Mouse (Mus musculus): ENCODE results near the gene Adamts4. TPM values are rescaled to one million over a fixed set of nuclear protein-coding genes. Genes with fewer than 3 reads are reported as not detected.

Gene Adamts4
- polyA plus RNA-seq, 1 experiment from 2014 or later, result 9.9 TPM

DNA sequence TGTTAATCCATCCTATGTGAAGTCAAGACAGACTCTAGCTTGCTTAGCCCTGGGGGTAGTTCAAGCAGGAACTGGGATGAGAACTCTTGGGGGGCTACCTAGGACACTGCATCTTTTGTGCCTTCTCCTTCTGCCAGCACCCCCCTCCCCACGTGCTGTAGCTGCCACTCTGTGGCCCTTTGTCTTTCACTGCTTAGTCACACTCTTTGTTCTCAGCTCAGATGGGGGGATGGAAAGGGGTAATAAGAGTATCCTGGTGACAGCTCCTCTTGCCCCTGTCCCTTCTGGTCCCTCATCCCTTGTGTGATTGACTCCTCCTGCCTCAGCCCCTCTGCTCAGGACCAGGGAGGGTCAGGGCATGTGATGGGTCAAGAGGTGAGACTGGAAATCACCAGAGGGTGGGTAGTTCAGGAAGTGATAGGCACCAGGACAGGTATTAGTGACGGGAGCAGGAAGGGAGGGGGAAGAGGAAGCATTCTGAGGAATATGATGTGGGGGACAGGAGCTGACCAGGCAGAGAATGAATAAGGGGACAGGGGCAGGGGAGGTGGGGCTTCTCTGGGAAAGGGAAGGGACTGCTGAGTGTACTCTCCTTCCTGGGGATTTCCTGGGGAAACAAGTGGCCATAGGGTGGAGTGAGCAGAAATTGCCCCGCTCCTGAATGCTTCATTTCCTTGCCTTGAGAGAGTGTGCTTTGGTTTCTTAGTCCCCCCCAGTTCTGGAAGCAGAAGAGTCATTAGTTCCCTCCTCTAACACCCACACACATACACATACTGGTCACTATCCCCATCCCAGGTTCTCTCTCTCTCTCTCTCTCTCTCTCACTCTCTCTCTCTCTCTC, 1.6 kb upstream of the Adamts4 start:
- Histone ChIP-seq H3K9me3 (replicated peaks) (no peaks in the 10 kb centered on the region), H3K27ac (replicated peaks) (peak overlapping the region; percentile 95), H3K4me3 (peak overlapping the region; percentile 88), H3K36me3 (peaks cover 27% of the 10 kb centered on the region), H3K27me3 (ENCODE audit: low read depth, poor library complexity, severe bottlenecking) (peaks cover 4% of the 10 kb centered on the region; the same call in 1 of the 2 replicates), H3K4me1 (peaks cover 75% of the 10 kb centered on the region)
- WGBS, result 39% methylated on average over 3 of the region's 3 CpGs
- DNase-seq (ENCODE audit: low spot score), result no peak

GRCm38 (mm10) chr1:171250680-171251593, 716 bp downstream of the Adamts4 start, which contains the start of gene Ndufs2:
Gene Ndufs2, minus strand, starts transcription at chr1:171251388.
- Histone ChIP-seq H3K9me3 (replicated peaks) (no peaks in the 10 kb centered on the region), H3K27ac (replicated peaks) (peak within 1 kb of the TSS; percentile 86), H3K36me3 (peaks cover 23% of the 10 kb centered on the region), H3K4me1 (peaks cover 69% of the 10 kb centered on the region), H3K4me3 (peak within 1 kb of the TSS; percentile 53), H3K27me3 (ENCODE audit: low read depth, poor library complexity, severe bottlenecking) (peaks cover 4% of the 10 kb centered on the region; the same call in 1 of the 2 replicates)
- 10% methylated on average over 26 of the region's 26 CpGs for WGBS
- DNase-seq (ENCODE audit: low spot score), result peak; percentile 46

DNA sequence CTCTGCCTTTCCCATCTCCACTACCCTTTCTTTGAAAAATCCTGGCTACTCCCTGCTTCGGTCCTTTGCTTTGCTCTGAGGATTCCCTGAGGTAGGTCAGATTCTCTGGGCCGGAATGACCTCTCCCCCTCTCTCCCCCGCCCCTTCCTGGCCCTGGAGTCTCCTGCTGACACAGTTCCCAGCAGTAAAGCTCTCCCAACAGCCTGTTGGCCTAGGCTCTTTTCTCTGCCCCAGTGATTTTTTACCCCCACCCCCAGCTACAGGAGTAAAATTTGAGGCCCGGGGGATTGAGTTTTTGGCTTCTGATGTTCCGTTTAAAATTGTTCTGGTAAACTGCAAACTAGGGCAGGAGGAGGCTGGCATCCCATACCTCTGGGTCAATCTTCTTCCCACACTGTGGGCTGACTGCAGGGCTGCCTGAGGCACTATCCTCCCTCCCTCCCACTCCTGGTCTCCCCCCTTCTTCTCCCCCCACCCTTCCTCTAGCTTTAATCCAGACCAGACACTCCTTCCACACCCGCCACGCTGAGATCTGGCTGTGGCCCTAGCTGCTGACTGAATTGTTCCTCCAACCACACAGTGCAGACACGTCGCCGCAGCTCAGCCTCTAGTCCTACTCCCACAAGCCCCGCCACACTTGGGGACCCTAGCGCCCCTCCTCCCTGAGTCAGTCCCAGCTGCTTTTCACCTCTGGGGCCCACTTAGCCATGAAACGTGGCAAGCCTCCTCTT, 1.5 kb downstream of the Adamts4 start:
- H3K36me3 ChIP-seq, result peaks cover 30% of the 10 kb centered on the region
- DNase-seq (ENCODE audit: low spot score), result peak; percentile 68
- peak overlapping the region; percentile 86 for H3K27ac ChIP-seq (replicated peaks)
- H3K27me3 ChIP-seq (ENCODE audit: low read depth, poor library complexity, severe bottlenecking), result peaks cover 4% of the 10 kb centered on the region; the same call in 1 of the 2 replicates
- H3K9me3 ChIP-seq (replicated peaks), result no peaks in the 10 kb centered on the region
- WGBS, result 1% methylated on average over 13 of the region's 13 CpGs
- H3K4me1 ChIP-seq, result peaks cover 63% of the 10 kb centered on the region
- H3K4me3 ChIP-seq, result peak overlapping the region; percentile 53

DNA sequence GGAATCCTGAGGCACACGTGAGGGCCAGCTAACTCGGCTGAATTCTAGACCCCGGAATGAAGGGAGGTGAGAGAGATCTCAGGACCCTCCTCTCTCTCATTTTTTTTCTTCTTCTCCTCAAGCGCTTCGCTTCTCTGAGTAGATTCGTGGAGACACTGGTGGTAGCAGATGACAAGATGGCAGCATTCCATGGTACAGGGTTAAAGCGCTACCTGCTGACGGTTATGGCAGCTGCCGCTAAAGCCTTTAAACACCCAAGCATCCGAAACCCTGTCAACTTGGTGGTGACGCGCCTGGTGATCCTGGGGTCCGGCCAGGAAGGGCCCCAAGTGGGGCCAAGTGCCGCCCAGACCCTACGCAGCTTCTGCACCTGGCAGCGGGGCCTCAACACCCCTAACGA, 2.2 kb downstream of the Adamts4 start:
- peak overlapping the region; percentile 86 for H3K27ac ChIP-seq (replicated peaks)
- no peak for DNase-seq (ENCODE audit: low spot score)
- H3K4me1 ChIP-seq, result peaks cover 59% of the 10 kb centered on the region
- no peaks in the 10 kb centered on the region for H3K9me3 ChIP-seq (replicated peaks)
- H3K36me3 ChIP-seq, result peaks cover 31% of the 10 kb centered on the region
- 46% methylated on average over 17 of the region's 17 CpGs for WGBS
- peaks cover 4% of the 10 kb centered on the region; the same call in 1 of the 2 replicates for H3K27me3 ChIP-seq (ENCODE audit: low read depth, poor library complexity, severe bottlenecking)
- H3K4me3 ChIP-seq, result peak overlapping the region; percentile 53

GRCm38 (mm10) chr1:171256095-171256818, 6.0 kb downstream of the Adamts4 start:
- WGBS, result 88% methylated on average over 24 of the region's 24 CpGs
- Histone ChIP-seq H3K36me3 (peaks cover 47% of the 10 kb centered on the region), H3K4me3 (no peak overlapping the region), H3K27ac (replicated peaks) (peak overlapping the region; percentile 6; the same call in 1 of the 2 replicates), H3K27me3 (ENCODE audit: low read depth, poor library complexity, severe bottlenecking) (no peaks in the 10 kb centered on the region), H3K9me3 (replicated peaks) (no peaks in the 10 kb centered on the region), H3K4me1 (peaks cover 24% of the 10 kb centered on the region)
- no peak for DNase-seq (ENCODE audit: low spot score)

GRCm38 (mm10) chr1:171256937-171257548, 6.8 kb downstream of the Adamts4 start:
- Histone ChIP-seq H3K9me3 (replicated peaks) (no peaks in the 10 kb centered on the region), H3K27ac (replicated peaks) (peak overlapping the region; percentile 6; the same call in 1 of the 2 replicates), H3K4me3 (peak overlapping the region; percentile 11; the same call in 1 of the 2 replicates), H3K4me1 (peaks cover 18% of the 10 kb centered on the region), H3K27me3 (ENCODE audit: low read depth, poor library complexity, severe bottlenecking) (no peaks in the 10 kb centered on the region), H3K36me3 (peaks cover 47% of the 10 kb centered on the region)
- 66% methylated on average over 15 of the region's 15 CpGs for WGBS
- peak; percentile 69 for DNase-seq (ENCODE audit: low spot score)

DNA sequence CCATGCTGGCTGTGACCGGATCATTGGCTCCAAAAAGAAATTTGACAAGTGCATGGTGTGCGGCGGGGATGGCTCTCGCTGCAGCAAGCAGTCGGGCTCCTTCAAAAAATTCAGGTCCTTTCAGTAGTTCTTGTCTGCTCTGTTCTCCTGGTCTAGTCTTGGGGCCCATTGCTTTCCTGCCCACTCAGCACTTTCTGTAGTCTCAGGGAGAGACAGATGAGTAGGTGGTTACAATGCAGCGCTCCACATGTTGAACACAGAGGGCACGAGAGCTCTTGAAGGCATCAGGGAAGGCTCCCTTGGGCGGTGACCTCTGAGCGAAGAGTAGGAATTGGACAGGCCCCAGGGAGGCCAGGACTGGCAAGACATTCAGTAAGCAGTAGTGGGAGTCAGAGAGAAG, 7.6 kb downstream of the Adamts4 start:
- no peak for DNase-seq (ENCODE audit: low spot score)
- H3K4me3 ChIP-seq, result no peak overlapping the region
- H3K9me3 ChIP-seq (replicated peaks), result no peaks in the 10 kb centered on the region
- no peaks in the 10 kb centered on the region for H3K27me3 ChIP-seq (ENCODE audit: low read depth, poor library complexity, severe bottlenecking)
- WGBS, result 90% methylated on average over 9 of the region's 9 CpGs
- H3K4me1 ChIP-seq, result peaks cover 18% of the 10 kb centered on the region
- peaks cover 46% of the 10 kb centered on the region for H3K36me3 ChIP-seq
- H3K27ac ChIP-seq (replicated peaks), result no peak overlapping the region

DNA sequence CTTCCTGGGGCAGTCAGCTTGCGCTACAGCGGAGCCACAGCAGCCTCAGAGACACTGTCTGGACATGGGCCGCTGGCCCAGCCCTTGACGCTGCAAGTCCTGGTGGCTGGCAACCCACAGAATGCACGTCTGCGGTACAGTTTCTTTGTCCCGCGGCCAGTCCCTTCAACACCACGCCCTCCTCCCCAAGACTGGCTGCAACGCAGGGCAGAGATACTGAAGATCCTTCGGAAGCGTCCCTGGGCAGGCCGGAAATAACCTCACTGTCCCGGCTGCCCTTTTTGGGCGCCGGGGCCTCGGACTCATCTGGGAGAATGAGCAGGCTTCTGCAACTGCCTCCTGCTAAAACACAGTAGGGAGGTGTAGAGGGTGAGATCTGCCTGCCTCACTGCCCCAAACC, 8.7 kb downstream of the Adamts4 start:
- no peak overlapping the region for H3K4me3 ChIP-seq
- no peak overlapping the region for H3K27ac ChIP-seq (replicated peaks)
- WGBS, result 85% methylated on average over 17 of the region's 17 CpGs
- peaks cover 37% of the 10 kb centered on the region for H3K36me3 ChIP-seq
- no peaks in the 10 kb centered on the region for H3K9me3 ChIP-seq (replicated peaks)
- peaks cover 21% of the 10 kb centered on the region for H3K4me1 ChIP-seq
- DNase-seq (ENCODE audit: low spot score), result no peak
- H3K27me3 ChIP-seq (ENCODE audit: low read depth, poor library complexity, severe bottlenecking), result no peaks in the 10 kb centered on the region

- Histone ChIP-seq H3K4me3 (no peak overlapping the region), H3K9me3 (replicated peaks) (no peaks in the 10 kb centered on the region), H3K27me3 (ENCODE audit: low read depth, poor library complexity, severe bottlenecking) (no peaks in the 10 kb centered on the region), H3K36me3 (peaks cover 24% of the 10 kb centered on the region), H3K27ac (replicated peaks) (no peak overlapping the region), H3K4me1 (peaks cover 21% of the 10 kb centered on the region)
- 91% methylated on average over 3 of the region's 3 CpGs for WGBS
- DNase-seq (ENCODE audit: low spot score), result no peak
These were observed 10.1 kb downstream of the Adamts4 start for GRCm38 (mm10) chr1:171260316-171260715.

DNA sequence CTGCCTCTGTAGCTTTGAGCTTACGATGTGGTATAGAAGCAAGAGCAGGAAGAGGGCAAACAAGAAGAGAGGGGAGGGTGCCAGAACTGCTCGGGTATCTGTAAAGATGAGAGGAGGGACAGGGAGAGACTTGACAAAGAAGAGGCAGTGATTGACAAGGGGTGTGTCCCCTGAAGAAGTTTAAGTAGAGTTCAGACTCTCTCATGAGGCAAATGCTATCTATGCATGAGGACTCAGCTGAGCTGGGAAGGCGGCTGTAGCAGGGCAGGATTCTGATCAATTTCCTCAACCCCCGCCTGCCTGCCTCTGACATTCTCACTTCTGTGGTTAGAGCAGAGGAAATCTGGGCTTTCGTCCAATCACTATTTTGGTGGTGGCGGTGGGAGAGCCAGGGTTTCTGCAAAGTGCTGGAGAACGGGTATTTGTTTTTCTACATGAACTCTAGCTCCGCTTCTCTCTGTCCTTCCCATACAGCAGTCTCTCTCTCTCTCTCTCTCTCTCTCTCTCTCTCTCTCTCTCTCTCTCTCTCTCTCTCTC, 12.4 kb downstream of the Adamts4 start:
- peak overlapping the region; percentile 72 for H3K27ac ChIP-seq (replicated peaks)
- 12% methylated on average over 8 of the region's 8 CpGs for WGBS
- no peak for DNase-seq (ENCODE audit: low spot score)

DNA sequence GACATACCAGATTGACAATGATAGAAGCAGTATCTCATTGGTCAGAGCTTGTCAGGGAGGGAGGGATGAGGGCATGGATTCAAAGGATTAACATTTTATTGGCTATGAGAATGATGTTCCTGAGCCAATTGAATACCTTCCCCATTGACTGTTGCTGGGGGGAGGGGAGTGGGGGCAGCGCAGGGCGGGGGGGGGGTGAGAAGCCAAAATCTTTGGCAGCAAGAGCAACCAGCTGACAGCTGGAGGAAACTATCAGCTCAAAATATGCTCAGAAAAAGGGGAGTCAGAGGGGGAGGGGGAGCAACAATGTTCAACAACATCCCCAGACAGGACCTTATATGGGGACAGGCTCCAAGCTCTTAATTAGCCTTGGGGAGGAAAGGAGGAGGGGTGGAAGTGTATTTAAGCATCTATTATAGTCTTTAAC, 13.0 kb downstream of the Adamts4 start:
- peak; percentile 36 for DNase-seq (ENCODE audit: low spot score)
- Histone ChIP-seq H3K27ac (replicated peaks) (peak overlapping the region; percentile 5; the same call in 1 of the 2 replicates), H3K27me3 (ENCODE audit: low read depth, poor library complexity, severe bottlenecking) (no peaks in the 10 kb centered on the region), H3K4me1 (peaks cover 21% of the 10 kb centered on the region), H3K4me3 (peak overlapping the region; percentile 44), H3K36me3 (peaks cover 9% of the 10 kb centered on the region), H3K9me3 (replicated peaks) (no peaks in the 10 kb centered on the region)
- 5% methylated on average over 2 of the region's 2 CpGs for WGBS

More for the DNA sequence above, 12.4 kb downstream of the Adamts4 start:
- Histone ChIP-seq H3K9me3 (replicated peaks) (no peaks in the 10 kb centered on the region), H3K27me3 (ENCODE audit: low read depth, poor library complexity, severe bottlenecking) (no peaks in the 10 kb centered on the region), H3K36me3 (peaks cover 14% of the 10 kb centered on the region), H3K4me1 (peaks cover 21% of the 10 kb centered on the region), H3K4me3 (peak overlapping the region; percentile 44)

Measured in midbrain, embryonic 10.5 days (tissue).